In genomic region chr6:137604417-137605248, GRCm38 (mm10) we compare ENCODE assay signal across 16 mouse cellular contexts. TPM values are rescaled to one million over a fixed set of nuclear protein-coding genes. Genes with fewer than 3 reads are reported as not detected.
DNase-seq lines count a peak whose midpoint lies in the region; ATAC-seq and TF ChIP-seq lines count a peak whose summit lies in the region.
"Had no signal": no experiment of that assay in that cellular context is flagged by ENCODE, and none has a peak within 500 bp of the region (broad histone marks: within the 10 kb centered on the region; RNA-seq: fewer than 3 reads in every experiment).

No protein-coding gene starts in this region.

- H3K4me3 ChIP-seq in forebrain, embryonic 14.5 days (ENCODE audit: low read depth, low read length), result no peak overlapping the region
- H3K4me3 ChIP-seq in forebrain, embryonic 12.5 days (replicated peaks), result no peak overlapping the region
- no peak overlapping the region for H3K4me3 ChIP-seq in liver, postnatal 0 days (ENCODE audit: low read depth, low read length)
- no peak overlapping the region for H3K4me3 ChIP-seq in liver, embryonic 13.5 days (replicated peaks)
- H3K4me3 ChIP-seq: embryonic facial prominence, embryonic 12.5 days; heart, embryonic 13.5 days; limb, embryonic 15.5 days; myocyte had no signal

- no peaks in the 10 kb centered on the region for H3K9me3 ChIP-seq in forebrain, embryonic 14.5 days (replicated peaks; ENCODE audit: control insufficient read depth, low read length)
- no peaks in the 10 kb centered on the region for H3K9me3 ChIP-seq in forebrain, embryonic 12.5 days
- no peaks in the 10 kb centered on the region for H3K9me3 ChIP-seq in liver, postnatal 0 days (ENCODE audit: low read length)
- H3K9me3 ChIP-seq in liver, embryonic 13.5 days (replicated peaks), result no peaks in the 10 kb centered on the region
- H3K9me3 ChIP-seq: embryonic facial prominence, embryonic 12.5 days; heart, embryonic 13.5 days; limb, embryonic 15.5 days had no signal

- WGBS in forebrain, embryonic 14.5 days, result 59% methylated on average over 4 of the region's 4 CpGs
- WGBS in forebrain, embryonic 12.5 days, result 70% methylated on average over 4 of the region's 4 CpGs
- WGBS in liver, postnatal 0 days (ENCODE audit: insufficient replicate concordance), result 80% methylated on average over 4 of the region's 4 CpGs
- 71% methylated on average over 4 of the region's 4 CpGs for WGBS in liver, embryonic 13.5 days (ENCODE audit: insufficient replicate concordance)

- no peak for TF ChIP-seq EP300 in liver, postnatal 0 days (IDR thresholded peaks at IDR 0.05; ENCODE audit: low read depth)

- no peak for TF ChIP-seq CTCF in liver, postnatal 0 days (IDR thresholded peaks at IDR 0.05; ENCODE audit: low read depth)

- H3K4me2 ChIP-seq in forebrain, embryonic 14.5 days (ENCODE audit: low read length), result no peak overlapping the region
- no peak overlapping the region for H3K4me2 ChIP-seq in forebrain, embryonic 12.5 days
- no peak overlapping the region for H3K4me2 ChIP-seq in liver, postnatal 0 days (ENCODE audit: low read depth, low read length)
- H3K4me2 ChIP-seq in liver, embryonic 13.5 days, result no peak overlapping the region
- H3K4me2 ChIP-seq: embryonic facial prominence, embryonic 12.5 days; heart, embryonic 13.5 days; limb, embryonic 15.5 days had no signal

- no peaks in the 10 kb centered on the region for H3K36me3 ChIP-seq in forebrain, embryonic 14.5 days (ENCODE audit: control insufficient read depth, insufficient read depth, low read length)
- no peaks in the 10 kb centered on the region for H3K36me3 ChIP-seq in forebrain, embryonic 12.5 days (replicated peaks)
- H3K36me3 ChIP-seq in liver, postnatal 0 days (replicated peaks; ENCODE audit: insufficient read depth, low read length), result no peaks in the 10 kb centered on the region
- H3K36me3 ChIP-seq in liver, embryonic 13.5 days, result no peaks in the 10 kb centered on the region
- H3K36me3 ChIP-seq: embryonic facial prominence, embryonic 12.5 days; limb, embryonic 15.5 days had no signal

- no peaks in the 10 kb centered on the region for H3K4me1 ChIP-seq in forebrain, embryonic 14.5 days (ENCODE audit: control insufficient read depth, insufficient read depth, low read length)
- no peaks in the 10 kb centered on the region for H3K4me1 ChIP-seq in forebrain, embryonic 12.5 days
- no peaks in the 10 kb centered on the region for H3K4me1 ChIP-seq in liver, postnatal 0 days (ENCODE audit: insufficient read depth)
- peaks cover 3% of the 10 kb centered on the region; the same call in 1 of the 2 replicates for H3K4me1 ChIP-seq in liver, embryonic 13.5 days (replicated peaks)
- H3K4me1 ChIP-seq: embryonic facial prominence, embryonic 12.5 days; limb, embryonic 15.5 days had no signal

- ATAC-seq in forebrain, embryonic 14.5 days, result no peak
- ATAC-seq in forebrain, embryonic 12.5 days (ENCODE audit: low FRiP score), result no peak
- no peak for ATAC-seq in liver, postnatal 0 days
- peak; percentile 54; the same call in 1 of the 2 replicates for ATAC-seq in liver, embryonic 13.5 days (ENCODE audit: low read depth)
- ATAC-seq in frontal cortex, adult (ENCODE audit: low TSS enrichment), result no peak

- H3K9ac ChIP-seq in forebrain, embryonic 14.5 days (ENCODE audit: low read length), result no peak overlapping the region
- H3K9ac ChIP-seq in forebrain, embryonic 12.5 days, result no peak overlapping the region
- H3K9ac ChIP-seq in liver, postnatal 0 days (replicated peaks), result no peak overlapping the region
- H3K9ac ChIP-seq in liver, embryonic 13.5 days, result no peak overlapping the region
- H3K9ac ChIP-seq: embryonic facial prominence, embryonic 12.5 days; heart, embryonic 13.5 days; limb, embryonic 15.5 days had no signal

- DNase-seq in forebrain, embryonic 14.5 days (ENCODE audit: low spot score), result peak; percentile 10
- DNase-seq in liver, result peak; percentile 29
- no peak for DNase-seq in liver, postnatal 0 days
- peak; percentile 39 for DNase-seq in ZHBTc4 (ENCODE audit: low read depth, low spot score)
- DNase-seq in liver, embryonic 13.5 days, result peak; percentile 1
- DNase-seq: adrenal gland, adult 8-10 months; gastrocnemius, postnatal 25 days; layer of hippocampus, adult 9-11 months; lung, postnatal 10 days had no signal

- no peaks in the 10 kb centered on the region for H3K27me3 ChIP-seq in forebrain, embryonic 14.5 days (replicated peaks; ENCODE audit: control insufficient read depth, insufficient read depth, low read length)
- no peaks in the 10 kb centered on the region for H3K27me3 ChIP-seq in forebrain, embryonic 12.5 days
- no peaks in the 10 kb centered on the region for H3K27me3 ChIP-seq in liver, postnatal 0 days (ENCODE audit: insufficient read depth, low read length)
- no peaks in the 10 kb centered on the region for H3K27me3 ChIP-seq in liver, embryonic 13.5 days
- H3K27me3 ChIP-seq: embryonic facial prominence, embryonic 12.5 days; heart, embryonic 13.5 days; limb, embryonic 15.5 days had no signal

- no peak overlapping the region for H3K27ac ChIP-seq in forebrain, embryonic 14.5 days (ENCODE audit: low read depth, low read length)
- H3K27ac ChIP-seq in forebrain, embryonic 12.5 days, result no peak overlapping the region
- H3K27ac ChIP-seq in liver, postnatal 0 days (ENCODE audit: low read depth), result no peak overlapping the region
- H3K27ac ChIP-seq in liver, embryonic 13.5 days, result no peak overlapping the region
- H3K27ac ChIP-seq: embryonic facial prominence, embryonic 12.5 days; heart, embryonic 13.5 days; kidney, postnatal 0 days; limb, embryonic 15.5 days had no signal

RNA-seq across cellular contexts. Expression of gene Eps8, which starts 50.0 kb away (rescaled TPM):
- 11.4 and 14.3 TPM in 2 replicates for polyA plus RNA-seq in forebrain, embryonic 14.5 days (2014; fragmentation: Nextera tagmentation; extraction: Ambion mirVana)
- polyA plus RNA-seq in forebrain, embryonic 12.5 days (2016; fragmentation: Nextera tagmentation; extraction: Ambion mirVana), result 8.0 and 9.9 TPM in 2 replicates
- 2.4 and 4.8 TPM in 2 replicates for polyA plus RNA-seq in liver, postnatal 0 days (2015; fragmentation: Nextera tagmentation; extraction: Ambion mirVana)
- 1.7 and 1.9 TPM in 2 replicates for polyA plus RNA-seq in liver, embryonic 13.5 days (2015; fragmentation: Nextera tagmentation; extraction: Ambion mirVana)
